Comparison of ENCODE assay signal across 8 mouse cellular contexts in the genomic region with DNA sequence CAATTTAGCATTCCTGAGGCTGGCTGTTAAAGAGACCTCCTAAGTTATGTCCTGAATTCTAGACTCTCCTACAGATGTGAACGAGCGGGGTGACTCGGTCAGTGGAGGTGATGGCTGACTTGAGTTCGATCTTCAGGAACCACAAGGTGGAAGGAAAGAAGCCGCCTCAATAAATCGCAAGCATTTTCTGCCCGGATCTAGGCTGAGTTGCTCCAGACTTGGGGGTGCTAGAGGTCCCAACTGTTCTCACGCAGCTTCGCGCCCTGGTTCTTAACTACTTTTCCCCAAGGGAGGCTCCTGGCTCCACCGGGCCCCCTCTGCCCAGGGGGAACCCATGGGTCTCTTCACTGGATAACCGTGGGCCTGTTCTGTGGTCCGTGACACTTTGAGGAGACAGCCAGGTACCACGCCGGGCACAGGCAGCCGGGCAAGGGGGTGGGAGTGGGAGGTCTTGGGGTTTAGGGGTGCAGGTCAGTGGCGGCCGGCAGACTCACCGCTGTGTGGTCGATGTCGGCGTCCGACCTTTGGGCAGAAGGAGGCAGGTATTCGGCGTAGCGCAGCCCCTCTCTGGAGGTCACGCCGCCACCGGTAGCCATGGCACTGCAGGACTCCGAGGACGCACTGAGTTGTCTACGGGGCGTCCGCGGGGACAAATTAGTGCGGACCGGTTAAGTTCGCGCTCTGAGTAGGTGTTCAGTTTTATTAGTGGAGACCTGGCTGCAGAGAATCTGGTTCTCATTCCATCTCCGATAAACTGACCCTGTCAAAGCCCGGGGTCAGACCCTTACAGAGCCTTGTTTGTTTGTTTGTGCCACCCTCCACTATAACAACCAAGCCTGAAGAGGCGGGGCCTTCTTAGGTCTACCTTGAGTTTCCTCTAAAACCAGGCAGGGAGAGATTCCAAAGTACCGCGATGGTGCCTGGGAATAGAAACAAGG. TPM values are rescaled to one million over a fixed set of nuclear protein-coding genes. Genes with fewer than 3 reads are reported as not detected.
DNase-seq lines count a peak whose midpoint lies in the region; ATAC-seq and TF ChIP-seq lines count a peak whose summit lies in the region.

A gene (minus strand): TSS at position 822 of the 938 bp plus-strand sequence.

- H3K27ac ChIP-seq in bone marrow macrophage, adult 2 months (ENCODE audit: insufficient read depth, low read depth, low read length), result peak within 1 kb of the TSS; percentile 26
- H3K27ac ChIP-seq in embryonic fibroblast, embryonic 13.5 days (ENCODE audit: insufficient read depth, low read length), result no peak within 1 kb of the TSS
- H3K27ac ChIP-seq in limb, embryonic 12.5 days, result peak within 1 kb of the TSS; percentile 41; the same call in 1 of the 2 replicates
- H3K27ac ChIP-seq in midbrain, embryonic 14.5 days (replicated peaks; ENCODE audit: low read depth, low read length), result no peak within 1 kb of the TSS

- DNase-seq in 416B (ENCODE audit: low read depth), result peak; percentile 87
- peak; percentile 88 for DNase-seq in heart, adult 8-10 months (ENCODE audit: low spot score)
- peak; percentile 82 to 89 for DNase-seq in kidney, adult 8-10 months
- peak; percentile 89 for DNase-seq in midbrain, embryonic 14.5 days
- DNase-seq in spleen, adult 12 weeks (ENCODE audit: low spot score), result peak; percentile 68

- no peaks in the 10 kb centered on the region for H3K27me3 ChIP-seq in limb, embryonic 12.5 days
- H3K27me3 ChIP-seq in midbrain, embryonic 14.5 days (ENCODE audit: control insufficient read depth, insufficient read depth, low read length), result no peaks in the 10 kb centered on the region

- H3K4me3 ChIP-seq in bone marrow macrophage, adult 2 months (ENCODE audit: insufficient read depth, low read length), result peak within 1 kb of the TSS; percentile 88
- peak within 1 kb of the TSS; percentile 99 for H3K4me3 ChIP-seq in embryonic fibroblast, embryonic 13.5 days (ENCODE audit: insufficient read depth, low read length)
- peak within 1 kb of the TSS; percentile 90 for H3K4me3 ChIP-seq in limb, embryonic 12.5 days (replicated peaks)
- peak within 1 kb of the TSS; percentile 65 for H3K4me3 ChIP-seq in midbrain, embryonic 14.5 days (replicated peaks; ENCODE audit: low read depth, low read length)

- H3K4me1 ChIP-seq in bone marrow macrophage, adult 2 months (ENCODE audit: control insufficient read depth, insufficient read depth, low read length), result peaks cover 45% of the 10 kb centered on the region
- H3K4me1 ChIP-seq in embryonic fibroblast, embryonic 13.5 days (ENCODE audit: control insufficient read depth, insufficient read depth, low read length), result no peaks in the 10 kb centered on the region
- H3K4me1 ChIP-seq in limb, embryonic 12.5 days (replicated peaks), result no peaks in the 10 kb centered on the region
- H3K4me1 ChIP-seq in midbrain, embryonic 14.5 days (ENCODE audit: control insufficient read depth, insufficient read depth, low read length), result 0 out of 2 replicates have a peak, but pooled peaks cover 5% of the 10 kb centered on the region

- H3K36me3 ChIP-seq in limb, embryonic 12.5 days, result no peaks in the 10 kb centered on the region; the same call in 1 of the 2 replicates
- H3K36me3 ChIP-seq in midbrain, embryonic 14.5 days (ENCODE audit: control insufficient read depth, insufficient read depth, low read length), result no peaks in the 10 kb centered on the region

- peak; percentile 89 for ATAC-seq in limb, embryonic 12.5 days (ENCODE audit: insufficient number of reproducible peaks, insufficient read depth, low FRiP score, low TSS enrichment, low read depth)
- ATAC-seq in midbrain, embryonic 14.5 days (ENCODE audit: low FRiP score, low TSS enrichment), result peak; percentile 87

- TF ChIP-seq CTCF in bone marrow macrophage, adult 2 months (IDR thresholded peaks at IDR 0.05; ENCODE audit: low read depth, low read length), result no peak
- no peak for TF ChIP-seq CTCF in embryonic fibroblast, embryonic 13.5 days (IDR thresholded peaks at IDR 0.05; ENCODE audit: borderline replicate concordance, insufficient read depth, low read length)

- peak within 1 kb of the TSS; percentile 87 for H3K9ac ChIP-seq in limb, embryonic 12.5 days (replicated peaks)
- peak within 1 kb of the TSS; percentile 73 for H3K9ac ChIP-seq in midbrain, embryonic 14.5 days (replicated peaks; ENCODE audit: low read length)

- no peak for TF ChIP-seq POLR2A in bone marrow macrophage, adult 2 months (IDR thresholded peaks at IDR 0.05; ENCODE audit: borderline replicate concordance, low read depth, low read length)
- TF ChIP-seq POLR2A in embryonic fibroblast, embryonic 13.5 days (IDR thresholded peaks at IDR 0.05; ENCODE audit: low read depth, low read length), result peak; percentile 54; the same call in 1 of the 2 replicates

- H3K4me2 ChIP-seq in limb, embryonic 12.5 days, result peak within 1 kb of the TSS; percentile 73
- peak within 1 kb of the TSS; percentile 84 for H3K4me2 ChIP-seq in midbrain, embryonic 14.5 days (ENCODE audit: low read length)

- H3K9me3 ChIP-seq in limb, embryonic 12.5 days, result no peaks in the 10 kb centered on the region
- no peaks in the 10 kb centered on the region for H3K9me3 ChIP-seq in midbrain, embryonic 14.5 days (ENCODE audit: control insufficient read depth, low read length)

- 1% methylated on average over 44 of the region's 44 CpGs for WGBS in limb, embryonic 12.5 days
- WGBS in midbrain, embryonic 14.5 days, result 2% methylated on average over 44 of the region's 44 CpGs

RNA-seq across cellular contexts. Expression of the gene that starts here (rescaled TPM):
- polyA plus RNA-seq in bone marrow macrophage, adult 2 months (2012; ENCODE audit: insufficient read depth, insufficient read length, missing spikeins), result 89.3 and 108 TPM in 2 replicates
- polyA plus RNA-seq in embryonic fibroblast, embryonic 13.5 days (2011; ENCODE audit: insufficient read length, low read depth, missing spikeins), result 31.7 and 54.7 TPM in 2 replicates
- 100 to 1,000 TPM; 233 to 306 (median 274) TPM for total RNA-seq in heart, adult 8-10 months (2022)
- 109 and 120 TPM in 2 replicates for polyA plus RNA-seq in limb, embryonic 12.5 days (2016; fragmentation: Nextera tagmentation; extraction: Ambion mirVana)
- 87.6 and 101 TPM in 2 replicates for polyA plus RNA-seq in midbrain, embryonic 14.5 days (2014; fragmentation: Nextera tagmentation; extraction: Ambion mirVana)

Comparison
In these comparisons a context has a peak if more than half of its experiments do, and no peak if none do; other contexts are left out.
1. H3K27ac ChIP-seq: peak in bone marrow macrophage, adult 2 months (single experiment) and limb, embryonic 12.5 days (single experiment); none in embryonic fibroblast, embryonic 13.5 days (single experiment) and midbrain, embryonic 14.5 days (single experiment).
2. Peak in every context shown above with its lines, with median percentiles within 50 percentile points of each other: DNase-seq and H3K4me3 ChIP-seq.